Mouse (Mus musculus) gonadal fat pad, adult 2 months (tissue): ENCODE data around the gene Magea4. TPM values are rescaled to one million over a fixed set of nuclear protein-coding genes. Genes with fewer than 3 reads are reported as not detected.

Experiments used
- DNase-seq: peaks from one replicate; pipeline ENCODE4 v3.0.0-alpha.2; 2012; ENCODE audit warnings: low read depth
- polyA plus RNA-seq: library from polyadenylated mRNA; depleted of rRNA; stranded (reverse); fragments of >200 nt; gene quantifications from 2 replicates; pipeline ENCODE4 v1.2.3, GENCODE M21; 2012; rRNA removed

Magea4 gene
- not detected in 2 replicates for polyA plus RNA-seq

- DNase-seq, result no peak
These were observed at the start of gene Magea4 for GRCm38 (mm10) chrX:72221717-72222116. Gene Magea4, plus strand, starts transcription at chrX:72222017.

DNA sequence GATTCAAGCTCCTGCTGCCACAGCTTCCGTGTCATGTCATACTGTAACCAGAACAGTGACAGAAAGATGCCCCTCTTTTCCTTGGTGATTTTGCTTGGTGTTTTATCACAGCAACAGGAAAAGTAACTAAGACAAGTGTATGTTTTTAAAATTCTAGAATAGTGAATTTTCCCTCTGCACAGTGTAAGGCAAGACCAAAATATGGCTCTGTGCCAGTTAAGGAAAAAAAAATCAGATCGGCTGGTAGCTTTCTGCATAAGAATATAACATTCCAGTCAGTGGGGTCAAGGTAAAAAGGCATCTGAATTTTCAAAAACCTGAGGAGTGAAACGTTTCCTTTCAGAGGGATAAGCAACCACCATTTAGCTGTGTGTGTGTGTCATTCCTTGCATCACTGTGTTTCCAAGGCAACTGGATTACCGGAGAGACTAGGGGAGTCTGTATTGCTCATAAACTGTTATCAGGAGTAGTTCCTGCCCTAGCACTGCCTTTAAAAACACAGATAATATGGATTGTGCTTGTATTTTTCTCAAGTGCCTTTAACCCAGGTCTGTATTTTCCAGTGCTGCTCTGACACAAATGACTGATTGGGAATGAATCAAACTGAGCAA, 18.8 kb upstream of the Magea4 start:
- no peak for DNase-seq

- no peak for DNase-seq
These were observed 48.8 kb downstream of the Magea4 start for GRCm38 (mm10) chrX:72270637-72271036.

Other genes starting within 250 kb of the Magea4 start
- 3.8 and 6.4 TPM in 2 replicates for gene Fate1, start 249.0 kb upstream of the Magea4 start, polyA plus RNA-seq
- 4.3 and 5.7 TPM in 2 replicates for gene Cnga2, start 230.2 kb upstream of the Magea4 start, polyA plus RNA-seq
- gene Gabre, start 52.8 kb downstream of the Magea4 start, polyA plus RNA-seq, result 1.5 and 1.8 TPM in 2 replicates
- gene Magea10, start 164.8 kb downstream of the Magea4 start, polyA plus RNA-seq, result not detected in 2 replicates